Mouse (Mus musculus): ENCODE measurements around the gene Nup62. TPM values are rescaled to one million over a fixed set of nuclear protein-coding genes. Genes with fewer than 3 reads are reported as not detected.
A peak's percentile ranks its signal among the peaks of the same experiment; 100 is the strongest.

Nup62 gene
- polyA plus RNA-seq, 1 experiment: 181 TPM

- H3K27me3 ChIP-seq (ENCODE audit: control insufficient read depth, insufficient read depth, low read length): no peaks in the 10 kb centered on the region
- no peaks in the 10 kb centered on the region for H3K36me3 ChIP-seq (ENCODE audit: control insufficient read depth, insufficient read depth, low read length)
- peak within 1 kb of the TSS; percentile 93 for H3K4me3 ChIP-seq (ENCODE audit: control insufficient read depth, low read depth, low read length)
- peak within 1 kb of the TSS; percentile 99 for H3K27ac ChIP-seq (ENCODE audit: control insufficient read depth, insufficient read depth, low read depth, low read length)
- peaks cover 27% of the 10 kb centered on the region for H3K4me1 ChIP-seq (ENCODE audit: control insufficient read depth, insufficient read depth, low read length)
- TF ChIP-seq CTCF (IDR thresholded peaks at IDR 0.05; ENCODE audit: control insufficient read depth, insufficient read depth, insufficient replicate concordance, low read depth, low read length) (no peak), POLR2A (IDR thresholded peaks at IDR 0.05; ENCODE audit: control insufficient read depth, low read depth, low read length) (peak; percentile 61)
These were observed 32.9 kb downstream of the Nup62 start, which contains the start of the genes Akt1s1 and Tbc1d17 for GRCm38 (mm10) chr7:44848561-44849415. Gene Akt1s1, plus strand, starts transcription at chr7:44848991. Gene Tbc1d17, minus strand, starts transcription at chr7:44849079.

GRCm38 (mm10) chr7:44849416-44850111 is 33.7 kb downstream of the Nup62 start:
- TF ChIP-seq POLR2A (IDR thresholded peaks at IDR 0.05; ENCODE audit: control insufficient read depth, low read depth, low read length) (peak; percentile 79), CTCF (IDR thresholded peaks at IDR 0.05; ENCODE audit: control insufficient read depth, insufficient read depth, insufficient replicate concordance, low read depth, low read length) (peak; percentile 17; the same call in 1 of the 2 replicates)
- Histone ChIP-seq H3K27me3 (ENCODE audit: control insufficient read depth, insufficient read depth, low read length) (no peaks in the 10 kb centered on the region), H3K4me3 (ENCODE audit: control insufficient read depth, low read depth, low read length) (peak overlapping the region; percentile 93), H3K36me3 (ENCODE audit: control insufficient read depth, insufficient read depth, low read length) (no peaks in the 10 kb centered on the region), H3K4me1 (ENCODE audit: control insufficient read depth, insufficient read depth, low read length) (peaks cover 35% of the 10 kb centered on the region), H3K27ac (ENCODE audit: control insufficient read depth, insufficient read depth, low read depth, low read length) (peak overlapping the region; percentile 99)

GRCm38 (mm10) chr7:44850146-44850545 is 34.3 kb downstream of the Nup62 start:
- H3K27me3 ChIP-seq (ENCODE audit: control insufficient read depth, insufficient read depth, low read length): no peaks in the 10 kb centered on the region
- peak overlapping the region; percentile 99 for H3K27ac ChIP-seq (ENCODE audit: control insufficient read depth, insufficient read depth, low read depth, low read length)
- TF ChIP-seq CTCF (IDR thresholded peaks at IDR 0.05; ENCODE audit: control insufficient read depth, insufficient read depth, insufficient replicate concordance, low read depth, low read length) (no peak), POLR2A (IDR thresholded peaks at IDR 0.05; ENCODE audit: control insufficient read depth, low read depth, low read length) (no peak)
- H3K36me3 ChIP-seq (ENCODE audit: control insufficient read depth, insufficient read depth, low read length): no peaks in the 10 kb centered on the region
- H3K4me3 ChIP-seq (ENCODE audit: control insufficient read depth, low read depth, low read length): peak overlapping the region; percentile 93
- peaks cover 39% of the 10 kb centered on the region for H3K4me1 ChIP-seq (ENCODE audit: control insufficient read depth, insufficient read depth, low read length)

- Histone ChIP-seq H3K4me3 (ENCODE audit: control insufficient read depth, low read depth, low read length) (peak overlapping the region; percentile 93), H3K27me3 (ENCODE audit: control insufficient read depth, insufficient read depth, low read length) (no peaks in the 10 kb centered on the region), H3K36me3 (ENCODE audit: control insufficient read depth, insufficient read depth, low read length) (no peaks in the 10 kb centered on the region), H3K27ac (ENCODE audit: control insufficient read depth, insufficient read depth, low read depth, low read length) (peak overlapping the region; percentile 81), H3K4me1 (ENCODE audit: control insufficient read depth, insufficient read depth, low read length) (peaks cover 46% of the 10 kb centered on the region)
- TF ChIP-seq CTCF (IDR thresholded peaks at IDR 0.05; ENCODE audit: control insufficient read depth, insufficient read depth, insufficient replicate concordance, low read depth, low read length) (no peak), POLR2A (IDR thresholded peaks at IDR 0.05; ENCODE audit: control insufficient read depth, low read depth, low read length) (no peak)
These were observed 35.1 kb downstream of the Nup62 start for GRCm38 (mm10) chr7:44850789-44851624.

GRCm38 (mm10) chr7:44851625-44852234 is 35.8 kb downstream of the Nup62 start:
- H3K4me1 ChIP-seq (ENCODE audit: control insufficient read depth, insufficient read depth, low read length): peaks cover 50% of the 10 kb centered on the region
- H3K27ac ChIP-seq (ENCODE audit: control insufficient read depth, insufficient read depth, low read depth, low read length): no peak overlapping the region
- H3K27me3 ChIP-seq (ENCODE audit: control insufficient read depth, insufficient read depth, low read length): no peaks in the 10 kb centered on the region
- no peak for TF ChIP-seq CTCF (IDR thresholded peaks at IDR 0.05; ENCODE audit: control insufficient read depth, insufficient read depth, insufficient replicate concordance, low read depth, low read length)
- no peak for TF ChIP-seq POLR2A (IDR thresholded peaks at IDR 0.05; ENCODE audit: control insufficient read depth, low read depth, low read length)
- no peak overlapping the region for H3K4me3 ChIP-seq (ENCODE audit: control insufficient read depth, low read depth, low read length)
- no peaks in the 10 kb centered on the region for H3K36me3 ChIP-seq (ENCODE audit: control insufficient read depth, insufficient read depth, low read length)

- TF ChIP-seq POLR2A (IDR thresholded peaks at IDR 0.05; ENCODE audit: control insufficient read depth, low read depth, low read length) (no peak), CTCF (IDR thresholded peaks at IDR 0.05; ENCODE audit: control insufficient read depth, insufficient read depth, insufficient replicate concordance, low read depth, low read length) (no peak)
- Histone ChIP-seq H3K27ac (ENCODE audit: control insufficient read depth, insufficient read depth, low read depth, low read length) (no peak overlapping the region), H3K27me3 (ENCODE audit: control insufficient read depth, insufficient read depth, low read length) (no peaks in the 10 kb centered on the region), H3K36me3 (ENCODE audit: control insufficient read depth, insufficient read depth, low read length) (no peaks in the 10 kb centered on the region), H3K4me1 (ENCODE audit: control insufficient read depth, insufficient read depth, low read length) (peaks cover 53% of the 10 kb centered on the region), H3K4me3 (ENCODE audit: control insufficient read depth, low read depth, low read length) (no peak overlapping the region)
These were observed 36.6 kb downstream of the Nup62 start for GRCm38 (mm10) chr7:44852259-44853027.

Data from testis, adult 2 months (tissue).